Mouse (Mus musculus) adrenal gland, postnatal 36 days (tissue): ENCODE measurements around the gene Uck2. TPM values are rescaled to one million over a fixed set of nuclear protein-coding genes. Genes with fewer than 3 reads are reported as not detected.
A peak's percentile ranks its signal among the peaks of the same experiment; 100 is the strongest.

Source experiments
- DNase-seq, 2 experiments: peaks; one replicate each; pipeline ENCODE4 v3.0.0; 2021; ENCODE audit warnings: mixed read lengths in 1 of 2
- total RNA-seq, 2 experiments: library from RNA; stranded (reverse); gene quantifications; 2 replicates each; pipeline ENCODE4 v1.2.3; 2021

Gene Uck2
- total RNA-seq, 2 experiments from 2014 or later, result 60.6 to 65.0 TPM

DNA sequence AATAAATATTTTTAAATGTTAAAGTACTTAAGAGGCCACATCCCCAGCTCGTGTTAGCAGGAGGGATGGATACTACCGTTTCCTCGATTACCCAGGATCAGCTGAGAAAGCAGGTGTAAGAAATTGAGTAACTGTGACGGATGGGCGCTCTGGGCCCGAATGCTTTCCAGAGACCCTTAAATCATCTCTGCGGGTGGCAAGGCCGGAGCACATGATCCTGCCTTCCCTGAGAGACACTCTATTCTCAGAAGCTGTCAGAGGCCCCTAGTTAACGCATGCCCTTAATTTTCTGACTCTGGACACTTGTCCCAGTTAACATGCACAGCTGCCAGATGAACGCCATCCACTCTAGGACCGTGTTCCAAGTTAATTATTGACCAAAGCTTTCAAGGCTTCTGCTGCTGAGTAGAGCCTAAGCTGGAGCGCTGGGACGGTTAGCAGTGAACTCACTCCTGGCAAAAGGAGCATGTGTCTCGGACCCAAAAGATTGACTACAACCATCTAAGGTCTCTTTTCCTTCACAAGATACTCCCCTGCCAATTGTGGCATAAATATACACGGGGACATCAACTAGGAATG lies 28.3 kb downstream of the Uck2 start:
- DNase-seq, result no peak

DNA sequence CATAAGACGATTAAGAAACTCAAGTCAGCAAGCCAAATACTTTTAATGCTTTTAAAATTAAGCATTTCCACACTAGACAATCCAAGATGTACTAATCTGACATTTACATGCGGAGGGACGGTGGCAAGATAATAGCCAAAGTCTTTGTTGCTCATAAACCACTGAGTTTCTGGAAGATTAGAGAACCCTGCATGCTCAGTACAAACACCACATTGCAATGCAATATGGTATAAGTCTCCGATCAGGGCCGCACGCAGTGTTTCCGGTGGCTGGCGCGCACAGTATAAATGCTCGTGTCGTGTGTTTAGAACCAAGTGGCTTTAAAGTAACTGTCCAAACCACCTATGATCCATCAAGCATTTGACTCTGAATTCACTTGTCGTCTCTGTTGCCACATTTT lies 31.5 kb downstream of the Uck2 start:
- DNase-seq, result no peak

DNA sequence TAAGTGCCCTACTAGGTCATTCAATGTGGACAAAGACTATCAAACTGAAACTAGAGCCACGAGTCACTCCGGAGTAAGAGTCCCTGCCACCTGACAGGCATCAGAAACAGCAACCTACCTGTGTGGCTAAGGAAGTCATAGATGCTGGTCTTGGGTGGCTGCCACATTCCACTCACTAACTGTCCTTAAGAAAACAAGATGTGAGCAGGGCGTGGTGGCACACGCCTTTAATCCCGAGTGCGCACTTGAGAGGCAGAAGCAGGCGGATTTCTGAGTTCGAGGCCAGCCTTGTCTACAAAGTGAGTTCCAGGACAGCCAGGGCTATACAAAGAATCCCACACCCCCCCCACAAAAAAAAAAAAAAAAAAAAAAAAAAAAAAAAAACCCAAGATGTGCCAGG lies 35.2 kb downstream of the Uck2 start:
- no peak for DNase-seq

DNA sequence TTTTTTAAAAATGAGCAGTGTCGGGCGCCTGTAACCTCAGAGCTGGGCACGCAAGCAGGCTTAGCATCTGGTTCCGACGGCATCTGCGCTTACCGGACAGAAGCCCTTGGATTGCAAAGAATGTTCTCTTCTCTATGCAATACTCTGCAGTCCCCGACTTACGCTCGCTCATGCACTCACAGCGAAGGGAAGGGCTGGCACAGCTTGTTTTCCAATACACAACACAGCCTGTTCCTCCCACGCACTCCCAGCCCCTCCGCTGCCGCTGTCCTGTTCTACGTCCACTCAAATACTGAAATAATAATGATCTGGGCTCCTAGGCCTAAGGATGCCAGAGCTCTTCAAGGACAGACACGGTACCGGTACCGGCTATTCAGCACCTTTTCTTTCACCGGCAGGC lies 35.9 kb downstream of the Uck2 start:
- no peak for DNase-seq

DNA sequence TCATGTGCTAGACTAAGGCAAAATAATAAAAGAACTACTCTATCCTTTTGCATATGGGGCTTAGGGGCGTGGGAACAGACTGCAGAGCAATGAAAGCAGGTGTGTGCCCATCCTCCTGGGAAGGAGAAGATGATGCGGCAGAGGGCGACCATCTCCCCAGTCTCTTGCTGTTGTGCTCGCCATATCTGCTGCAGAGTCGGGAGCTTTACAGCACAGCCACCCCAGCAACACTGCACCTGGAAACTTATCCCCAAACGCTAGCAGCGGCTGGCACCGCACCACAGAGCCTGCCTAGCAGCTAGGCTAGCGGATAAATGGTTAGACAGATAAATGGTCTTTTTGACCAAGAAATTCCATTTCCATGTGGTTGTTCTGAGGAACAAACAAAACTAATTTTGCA lies 37.2 kb downstream of the Uck2 start:
- no peak for DNase-seq

DNA sequence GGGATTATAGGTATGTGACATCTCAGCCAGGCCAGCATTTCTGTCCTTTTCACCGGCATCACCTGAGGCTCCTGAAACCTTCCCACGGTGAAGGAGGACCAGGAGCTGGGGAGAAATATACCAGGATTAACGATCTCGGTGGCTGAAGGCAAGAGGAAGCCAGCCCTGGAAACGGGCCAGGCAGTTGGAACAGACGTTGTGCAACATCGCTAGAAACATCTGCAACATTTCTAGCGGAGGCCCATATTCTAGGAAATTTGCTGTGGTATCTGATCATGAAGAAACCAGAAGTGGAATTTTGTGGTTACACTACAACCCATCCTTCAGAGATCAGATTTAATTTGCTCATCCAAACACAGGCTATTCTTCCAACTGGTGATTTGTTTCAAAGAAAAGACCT lies 38.1 kb downstream of the Uck2 start:
- DNase-seq, result peak; percentile 82 to 85

DNA sequence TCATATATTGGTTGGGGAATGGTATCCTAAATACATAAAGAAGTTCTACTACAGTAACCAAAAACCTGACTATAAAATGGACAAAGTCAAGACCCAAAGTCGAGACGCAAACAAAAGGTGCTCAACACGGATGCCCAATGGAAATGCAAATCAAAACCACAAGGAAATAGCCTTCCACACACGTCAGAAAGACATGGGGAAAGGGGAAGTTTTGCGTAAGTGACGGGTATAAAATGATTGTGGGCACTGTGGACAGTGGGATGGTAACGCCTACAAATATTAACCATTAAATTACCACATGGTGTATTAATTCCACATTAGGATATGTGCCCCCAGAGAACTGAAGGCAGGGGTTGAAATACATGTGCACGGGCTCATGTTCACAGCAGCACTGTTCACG lies 38.8 kb downstream of the Uck2 start:
- DNase-seq, result no peak

DNA sequence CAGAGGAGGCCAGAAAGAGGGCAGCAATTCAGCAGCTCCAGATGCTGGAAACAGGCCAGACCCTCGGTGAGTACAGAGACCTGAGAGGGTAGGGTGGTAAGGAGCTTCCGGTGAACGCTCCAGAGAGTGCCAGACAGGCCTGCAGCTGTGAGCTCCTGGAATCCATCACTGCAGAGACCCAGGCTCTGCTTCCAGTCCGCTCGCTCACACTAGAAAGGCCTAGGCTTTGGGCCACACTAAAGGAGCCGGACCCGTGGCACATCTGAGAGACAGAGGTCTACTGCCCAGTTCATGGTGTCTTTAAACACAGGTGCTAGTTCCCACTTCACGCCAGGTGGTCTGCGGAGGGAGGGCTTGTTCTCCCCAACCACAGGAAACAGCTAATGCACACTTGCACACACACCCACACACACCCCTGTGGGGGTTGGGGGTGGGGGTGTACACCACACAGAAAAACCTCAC lies 39.9 kb downstream of the Uck2 start:
- peak in 1 of 2 experiments; percentile 31 for DNase-seq

DNA sequence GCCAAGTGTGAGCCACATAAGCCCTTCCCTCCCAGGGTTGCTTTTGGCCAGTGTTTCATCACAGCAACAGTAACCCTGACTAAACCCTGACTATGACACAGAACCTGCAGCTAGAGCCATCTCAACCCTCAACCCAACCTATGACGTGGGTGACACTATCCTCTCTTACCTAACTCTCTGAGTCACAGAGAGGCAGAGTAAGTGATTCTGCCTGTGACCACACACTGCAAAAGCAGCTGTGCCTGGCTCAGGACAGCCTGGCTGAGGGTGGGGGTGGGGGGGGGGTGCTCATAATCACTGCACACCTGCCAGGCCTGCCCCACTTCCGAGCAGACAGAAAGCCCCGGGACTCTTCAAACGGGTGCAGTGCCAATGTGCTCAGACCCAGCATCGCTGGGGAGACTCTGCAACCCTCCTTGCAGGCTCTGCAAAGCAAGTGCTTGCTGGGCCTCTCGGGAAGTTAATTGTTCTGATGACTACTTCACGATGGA lies 42.9 kb downstream of the Uck2 start:
- DNase-seq, result peak; percentile 26 to 56

DNA sequence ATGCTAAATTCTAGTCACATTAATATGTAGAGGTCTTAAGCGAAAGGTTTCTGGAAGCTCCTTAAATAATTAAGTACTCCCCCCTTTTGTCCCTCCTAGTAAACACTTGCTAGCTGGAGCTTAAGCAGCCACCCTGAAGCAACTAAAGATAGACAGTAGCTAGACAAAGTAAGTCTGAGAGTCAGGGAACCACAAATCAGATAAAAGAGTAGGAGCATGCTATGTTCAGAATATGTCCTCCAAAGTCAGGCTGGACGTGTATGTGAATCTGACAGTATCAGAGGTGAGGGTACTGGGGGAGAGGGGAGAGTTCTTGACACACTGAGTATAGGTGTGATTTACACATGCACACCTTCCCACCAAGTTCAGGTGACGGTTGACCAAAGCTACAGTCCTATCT lies 43.6 kb downstream of the Uck2 start:
- no peak for DNase-seq

DNA sequence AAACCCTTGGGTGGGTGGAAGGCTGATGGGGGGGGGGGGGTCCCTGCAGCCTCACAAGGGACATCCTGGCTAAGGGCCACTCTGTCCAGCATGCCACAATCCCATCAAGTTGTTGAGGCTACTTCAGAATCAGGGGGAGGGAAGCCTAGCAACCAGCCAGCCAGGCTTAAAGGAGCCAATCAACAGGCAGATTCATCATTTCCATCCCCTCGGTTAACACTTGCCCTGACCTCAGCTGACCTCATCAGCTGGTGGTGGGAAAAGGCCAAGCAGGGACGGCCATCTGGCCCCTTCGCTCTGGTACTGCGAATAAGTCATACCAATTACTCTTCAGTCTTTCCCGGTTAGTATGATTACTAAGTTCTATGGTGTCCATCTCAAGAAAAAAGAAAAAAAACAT lies 44.8 kb downstream of the Uck2 start:
- no peak for DNase-seq

DNA sequence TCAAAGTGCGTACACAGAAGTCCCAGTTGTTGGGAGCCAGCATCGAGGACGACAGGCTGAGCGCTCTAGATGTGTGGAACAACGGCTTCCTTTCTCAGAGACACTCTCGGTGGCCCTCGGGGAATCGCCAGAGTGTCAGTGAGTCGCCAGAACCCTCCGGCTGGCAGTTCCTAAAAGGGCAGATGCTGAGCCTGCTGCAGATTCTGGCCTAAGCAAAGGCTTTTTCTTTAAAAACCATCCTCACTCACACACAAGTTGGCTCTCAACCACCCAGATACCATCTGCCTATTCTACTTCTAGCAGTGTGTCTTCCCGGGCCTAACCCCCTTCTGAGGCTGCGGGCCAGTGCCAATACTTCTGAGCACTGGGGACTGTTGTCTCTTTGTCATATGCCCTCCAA lies 45.2 kb downstream of the Uck2 start:
- no peak for DNase-seq

DNA sequence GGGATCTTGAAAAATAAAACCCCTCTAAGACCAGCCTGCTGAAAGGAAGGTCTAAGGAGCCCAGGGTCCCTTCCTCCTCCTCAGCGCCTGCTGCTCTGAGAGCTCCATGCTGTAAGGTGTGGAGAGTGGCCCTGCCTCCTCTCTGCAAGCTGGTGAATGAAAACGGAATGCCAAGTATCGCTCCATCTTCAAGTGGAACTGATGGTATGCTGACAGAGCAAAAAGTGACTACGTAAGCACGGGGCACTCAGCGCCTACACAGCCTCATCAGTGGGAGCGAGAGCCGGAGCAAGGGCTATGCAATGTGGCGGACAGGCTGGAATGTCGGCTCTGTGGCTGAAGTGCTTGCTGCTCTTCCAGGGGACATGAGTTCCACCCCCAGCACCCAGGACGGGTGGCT lies 47.3 kb downstream of the Uck2 start:
- no peak for DNase-seq

DNA sequence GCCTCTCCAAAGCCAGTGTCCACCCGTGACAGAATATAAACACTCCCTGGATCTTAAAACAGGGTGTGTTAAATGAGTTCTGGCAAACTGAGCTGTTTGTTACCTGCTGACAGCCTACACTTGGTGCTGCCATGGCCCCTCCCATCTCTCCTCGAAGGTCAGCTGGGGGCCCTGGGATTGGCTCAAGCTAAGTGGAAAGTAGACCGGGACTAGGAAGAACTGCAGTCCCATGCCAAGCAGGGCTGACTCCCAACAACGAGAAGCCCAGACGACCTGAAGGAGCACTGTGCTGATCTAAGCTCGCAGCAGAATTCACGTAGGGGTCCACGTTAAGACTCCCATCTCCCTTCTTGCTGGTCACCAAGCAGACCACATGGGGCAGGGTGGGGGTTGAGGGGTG lies 48.3 kb downstream of the Uck2 start:
- DNase-seq, result no peak

DNA sequence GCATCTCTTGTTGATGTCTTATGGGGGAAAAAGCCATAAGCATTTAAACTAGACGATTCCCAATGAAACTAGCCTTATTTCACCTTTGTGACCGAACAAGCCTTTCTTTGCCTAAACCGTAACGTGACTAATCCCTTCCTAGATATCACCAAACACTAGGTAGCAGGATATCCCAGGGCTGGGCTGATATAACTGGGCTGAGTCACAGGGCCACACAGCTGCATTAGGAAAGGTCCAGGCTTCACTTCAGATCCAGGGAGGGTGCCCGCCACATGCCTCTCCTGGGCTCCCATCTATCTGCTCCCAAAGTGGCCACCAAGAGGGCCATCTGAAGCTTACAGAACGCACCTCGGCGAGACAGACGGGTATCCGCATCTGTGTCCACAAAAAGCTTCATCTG lies 50.8 kb downstream of the Uck2 start:
- no peak for DNase-seq

DNA sequence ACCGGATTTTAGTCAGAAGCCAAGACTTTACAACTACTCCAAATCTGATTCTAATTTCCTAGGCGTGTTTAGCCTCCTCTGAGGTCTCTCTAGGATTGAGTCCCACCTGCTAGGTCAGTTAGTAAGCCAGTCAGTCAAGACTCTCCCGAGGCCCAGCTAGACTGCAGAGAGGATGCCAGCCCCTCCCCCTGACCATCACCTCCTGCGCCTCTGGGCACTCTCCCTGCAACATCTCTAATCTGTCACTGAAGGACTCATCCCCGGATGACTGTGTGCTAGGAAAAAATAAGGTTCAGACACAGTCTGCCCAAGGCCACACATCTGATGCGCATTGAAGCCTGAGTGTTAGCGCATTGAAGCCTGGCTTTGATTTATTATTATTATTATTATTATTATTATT lies 52.2 kb downstream of the Uck2 start:
- peak; percentile 44 to 65 for DNase-seq

DNA sequence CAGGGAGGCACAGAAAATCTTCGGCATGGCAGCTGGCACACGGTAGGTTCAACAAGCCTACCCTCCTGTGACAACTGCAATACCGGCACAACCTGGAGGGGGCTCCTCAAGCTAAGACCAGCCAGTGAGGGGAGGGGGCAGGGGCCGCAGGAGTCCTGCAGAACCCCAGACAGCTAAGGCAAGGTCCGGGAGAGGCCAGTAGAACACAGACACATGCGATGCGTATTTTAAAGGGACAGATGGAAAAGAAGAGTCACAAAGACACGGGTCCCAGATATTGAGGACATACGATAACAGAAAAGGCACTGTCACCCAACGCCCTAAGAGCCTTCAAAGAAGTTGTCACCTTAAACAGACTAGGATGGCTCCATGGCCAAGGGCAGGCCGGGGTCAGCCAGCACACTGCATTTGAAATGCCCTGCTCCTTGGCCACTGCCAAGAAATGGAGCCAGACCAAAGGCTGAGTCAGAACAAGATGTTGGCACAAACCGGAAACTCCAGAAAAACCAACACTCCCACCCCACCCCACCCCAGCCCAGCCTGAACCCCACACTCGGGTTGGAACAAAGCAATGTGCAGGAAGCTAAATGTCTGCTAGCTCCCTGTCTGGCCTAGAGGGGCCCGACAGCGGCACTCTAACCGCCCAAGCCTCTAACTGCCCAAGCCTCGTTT lies 53.4 kb downstream of the Uck2 start:
- peak; percentile 61 to 74 for DNase-seq

DNA sequence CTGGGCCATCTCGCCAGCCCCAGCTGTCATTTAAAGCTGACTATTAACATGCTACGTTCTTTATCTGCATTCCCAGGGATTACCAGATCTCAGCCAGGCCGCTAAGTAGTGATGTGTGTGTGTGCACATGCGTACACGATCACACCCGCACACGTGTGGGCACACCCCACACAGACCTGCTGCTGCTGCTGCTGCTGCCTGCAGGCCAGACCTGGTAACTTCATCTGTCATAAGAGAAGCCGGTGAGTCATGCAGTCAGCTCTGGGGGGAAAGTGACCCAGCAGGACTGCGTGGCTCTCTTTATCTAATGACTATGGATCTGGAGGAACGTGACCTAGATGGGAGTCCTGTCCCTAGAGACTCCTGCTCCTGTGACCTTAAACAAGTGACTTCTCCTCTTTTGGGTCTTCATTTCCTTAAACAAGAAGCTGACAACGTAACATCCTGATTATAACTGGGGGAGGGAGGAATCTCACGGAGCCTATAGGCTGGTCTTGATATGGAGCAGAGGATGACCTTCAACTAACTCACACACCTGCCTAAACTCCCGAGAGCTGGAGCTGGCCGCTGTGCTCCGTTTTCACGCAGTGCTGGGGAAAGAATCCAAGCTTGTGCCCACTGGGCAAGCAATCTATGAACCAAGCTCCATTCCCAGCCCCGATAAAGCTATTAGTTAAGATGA lies 54.0 kb downstream of the Uck2 start:
- peak; percentile 56 to 61 for DNase-seq

DNA sequence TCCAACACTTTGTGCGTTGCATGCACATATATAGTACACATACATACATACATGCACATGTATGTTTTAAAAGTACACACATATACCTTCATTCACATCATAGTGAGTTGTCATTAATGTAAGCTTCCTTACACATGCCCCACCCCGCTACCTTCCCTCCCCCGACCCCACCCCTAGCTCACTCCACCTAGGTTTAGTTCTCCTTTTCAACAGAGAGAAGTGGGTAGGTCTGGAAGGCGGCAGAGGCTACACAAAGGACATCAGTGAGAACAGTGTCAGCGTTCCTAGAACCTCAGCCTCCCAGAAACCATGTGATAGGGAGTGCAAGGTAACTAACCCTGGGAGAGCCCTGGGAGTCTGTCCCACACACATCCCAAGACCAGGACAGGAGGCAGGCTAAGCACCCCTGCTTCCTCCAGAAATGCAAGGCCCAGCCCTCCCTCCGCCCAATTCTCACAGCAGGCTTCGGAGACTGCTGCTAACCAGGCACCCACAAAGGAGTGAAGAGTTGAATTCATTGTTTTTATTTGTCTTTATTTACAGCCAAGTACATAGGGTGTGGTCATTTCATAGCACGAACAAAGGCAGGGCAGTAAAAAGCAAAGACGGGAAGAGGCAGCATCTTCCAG lies 62.6 kb downstream of the Uck2 start:
- DNase-seq, result no peak

DNA sequence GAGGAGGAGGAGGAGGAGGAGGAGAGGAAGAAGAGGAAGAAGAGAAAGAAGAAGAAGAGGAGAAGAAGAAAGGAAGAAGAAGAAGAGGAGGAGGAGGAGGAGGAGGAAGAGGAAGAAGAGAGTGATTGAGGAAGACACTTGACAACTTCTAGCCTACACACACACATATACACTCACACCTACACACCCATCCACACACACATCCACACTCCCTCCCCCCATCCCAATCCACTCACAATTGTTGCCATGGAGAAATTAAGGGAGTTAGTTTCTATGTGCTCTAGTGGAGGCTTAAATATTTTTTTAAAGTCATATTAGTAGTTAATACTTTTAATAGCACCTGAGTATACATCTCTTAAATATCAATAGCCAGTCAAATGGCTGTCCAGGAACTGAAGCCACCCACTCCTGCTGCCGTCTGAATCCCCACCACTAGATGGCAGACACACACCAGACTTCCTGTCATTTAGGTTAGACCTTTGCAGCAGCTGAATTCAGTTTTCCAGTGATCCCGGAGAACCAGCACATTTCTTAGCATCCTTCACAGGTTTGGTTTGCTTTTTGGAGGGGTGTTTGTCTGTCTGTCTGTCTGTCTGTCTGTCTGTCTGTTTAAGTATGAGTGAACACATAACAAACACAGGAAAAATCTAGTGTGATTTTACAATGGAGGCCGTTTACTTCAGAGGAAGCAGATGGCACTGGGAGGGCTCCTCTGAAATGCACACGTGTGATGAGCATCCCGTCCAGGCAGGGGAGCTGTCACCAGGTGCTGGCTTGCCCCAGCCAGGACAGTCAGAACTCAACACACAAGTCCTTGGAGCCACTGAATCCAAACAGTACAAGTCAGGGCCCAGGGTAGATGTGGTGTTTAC lies 64.6 kb downstream of the Uck2 start:
- peak; percentile 80 to 83 for DNase-seq

DNA sequence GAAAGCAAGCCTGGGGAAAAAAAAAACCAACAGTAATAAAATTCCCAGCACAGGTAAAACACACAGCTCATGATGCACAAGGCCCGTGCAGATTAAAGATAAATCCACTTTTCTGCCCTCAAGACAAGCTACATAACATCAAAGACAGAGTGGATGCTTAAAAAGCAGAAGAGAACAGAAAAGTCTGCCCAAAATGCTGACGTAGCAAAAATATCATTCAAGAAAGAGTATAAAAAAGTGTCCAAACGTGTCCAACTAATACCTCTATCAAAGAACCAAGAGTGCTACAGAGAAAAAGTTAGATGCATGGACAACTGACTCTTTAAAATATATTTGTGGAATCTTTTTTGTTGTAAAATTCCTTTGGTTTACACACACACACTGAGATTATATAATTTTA lies 69.7 kb downstream of the Uck2 start:
- DNase-seq, result no peak

DNA sequence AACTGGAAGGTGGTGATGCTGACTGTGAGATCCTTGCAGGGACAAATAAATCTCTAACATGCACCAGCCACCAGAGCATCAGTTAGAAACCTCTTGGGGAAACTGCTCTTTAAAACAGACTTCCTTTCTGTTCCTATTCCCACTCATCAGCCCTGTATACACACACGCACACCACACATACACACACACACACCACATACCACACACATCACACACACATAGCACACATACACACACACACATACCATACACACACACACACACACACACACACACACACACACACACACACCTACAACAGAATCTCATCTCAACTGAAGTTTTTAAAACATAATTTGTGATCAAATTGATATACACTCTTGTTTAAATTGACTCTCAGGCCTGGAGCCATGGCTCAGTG lies 72.4 kb downstream of the Uck2 start:
- no peak for DNase-seq
